Mouse (Mus musculus): ENCODE data around the gene Col15a1. TPM values are rescaled to one million over a fixed set of nuclear protein-coding genes. Genes with fewer than 3 reads are reported as not detected.
A peak's percentile ranks its signal among the peaks of the same experiment; 100 is the strongest.

Gene Col15a1
- total RNA-seq, 1 experiment from 2014 or later = 0.38 TPM

DNA sequence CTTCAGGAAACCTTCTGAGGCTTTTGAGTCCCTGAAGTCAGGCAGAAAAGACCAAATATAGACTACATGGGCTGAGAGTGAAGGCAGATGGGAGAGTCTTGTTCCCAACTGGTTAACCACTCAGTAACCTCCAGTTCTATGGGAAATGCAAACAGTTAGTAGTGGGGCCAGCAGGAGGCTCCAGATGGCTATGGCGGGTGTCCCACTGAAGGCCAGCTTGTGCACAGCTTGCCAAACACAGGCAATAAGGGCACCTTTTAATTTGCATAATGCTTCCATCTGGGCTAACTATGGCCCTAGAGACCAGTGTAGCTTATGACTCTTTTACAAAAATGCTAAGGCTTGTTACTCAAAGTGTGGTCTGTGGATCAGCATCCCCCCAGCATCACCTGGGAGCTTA lies 83.1 kb downstream of the Col15a1 start:
- ATAC-seq (replicated peaks; ENCODE audit: insufficient number of reproducible peaks, low FRiP score, low TSS enrichment, poor library complexity, severe bottlenecking) = no peak

DNA sequence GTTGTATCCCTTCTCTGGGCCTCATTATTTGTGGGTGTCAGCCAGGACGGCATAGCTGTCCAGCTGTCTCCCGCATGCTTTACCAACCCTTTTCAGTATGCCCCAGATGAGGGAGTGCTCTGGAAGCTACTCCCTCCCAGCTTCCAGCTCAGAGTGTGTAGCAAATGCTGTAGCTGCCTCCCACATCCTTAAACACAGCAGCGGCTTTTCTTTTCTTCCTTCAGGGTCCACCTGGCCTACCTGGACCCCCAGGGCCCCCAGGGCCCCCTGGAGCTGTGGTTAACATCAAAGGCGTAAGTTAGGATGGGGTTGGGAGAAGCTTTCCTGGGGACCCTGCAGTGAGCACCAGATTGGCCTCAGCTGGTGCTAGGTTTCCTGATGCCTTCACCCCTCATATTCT lies 85.0 kb downstream of the Col15a1 start:
- ATAC-seq (replicated peaks; ENCODE audit: insufficient number of reproducible peaks, low FRiP score, low TSS enrichment, poor library complexity, severe bottlenecking) = no peak

DNA sequence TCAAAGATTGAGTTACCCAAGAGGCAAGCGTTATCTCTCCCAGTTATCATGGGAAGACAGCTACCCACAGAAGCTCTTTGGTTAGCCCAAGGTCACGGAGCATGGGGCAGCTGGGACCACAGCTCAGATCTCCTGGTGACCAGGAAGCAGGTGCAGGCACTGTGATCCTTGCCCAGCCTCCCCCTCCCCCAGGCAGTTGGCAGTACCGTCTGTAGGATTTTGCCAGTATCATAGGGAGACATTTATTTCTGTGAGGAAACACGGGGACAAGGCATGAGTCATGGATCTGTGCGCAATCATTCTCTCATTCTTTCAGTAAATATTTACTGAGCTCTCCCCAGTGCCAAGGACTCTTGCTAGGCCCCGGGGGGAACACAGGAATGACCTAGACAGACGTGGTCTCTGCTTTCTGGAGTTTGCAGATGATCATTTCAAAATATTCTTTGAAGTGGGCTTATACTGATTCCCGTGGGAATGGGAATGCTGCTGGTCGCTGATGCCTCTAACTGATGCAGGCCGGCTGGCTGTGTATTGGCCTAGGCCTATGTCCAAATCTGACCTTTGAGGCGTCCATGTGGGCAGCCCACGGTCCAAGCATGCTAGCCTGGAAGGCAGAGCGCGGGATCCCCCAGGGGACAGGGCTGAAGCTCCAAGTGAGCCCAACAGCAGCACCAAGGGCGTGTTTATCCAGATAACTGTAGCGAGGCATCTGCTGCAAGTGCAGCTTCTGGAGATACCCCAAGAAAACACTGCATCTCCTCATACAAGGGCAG lies 86.0 kb downstream of the Col15a1 start:
- ATAC-seq (replicated peaks; ENCODE audit: insufficient number of reproducible peaks, low FRiP score, low TSS enrichment, poor library complexity, severe bottlenecking) = no peak

DNA sequence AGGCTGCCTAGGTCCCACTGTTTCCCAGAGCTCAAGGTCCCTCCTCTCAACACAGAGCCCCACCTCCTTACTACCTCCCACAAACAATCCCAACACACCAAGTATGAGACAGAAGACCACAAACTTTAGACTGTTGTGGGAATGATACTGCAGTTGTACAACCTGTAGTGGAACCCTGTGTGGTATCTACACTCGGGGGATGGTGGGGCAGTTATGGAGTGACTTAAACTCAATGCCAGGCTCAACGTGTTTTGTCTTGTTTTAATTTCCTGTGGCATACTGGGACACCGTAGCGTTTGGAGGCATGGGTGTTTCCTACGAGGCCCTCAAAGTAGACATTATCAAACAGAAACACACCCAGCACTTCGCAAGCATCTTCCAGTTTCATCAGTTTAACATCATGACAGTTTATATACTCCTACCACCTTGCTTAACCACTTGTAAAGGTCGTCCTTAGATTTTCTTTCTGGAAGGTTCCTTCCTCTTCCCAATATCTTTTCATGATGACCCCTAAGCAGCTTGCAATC lies 86.6 kb downstream of the Col15a1 start:
- ATAC-seq (replicated peaks; ENCODE audit: insufficient number of reproducible peaks, low FRiP score, low TSS enrichment, poor library complexity, severe bottlenecking) = no peak

DNA sequence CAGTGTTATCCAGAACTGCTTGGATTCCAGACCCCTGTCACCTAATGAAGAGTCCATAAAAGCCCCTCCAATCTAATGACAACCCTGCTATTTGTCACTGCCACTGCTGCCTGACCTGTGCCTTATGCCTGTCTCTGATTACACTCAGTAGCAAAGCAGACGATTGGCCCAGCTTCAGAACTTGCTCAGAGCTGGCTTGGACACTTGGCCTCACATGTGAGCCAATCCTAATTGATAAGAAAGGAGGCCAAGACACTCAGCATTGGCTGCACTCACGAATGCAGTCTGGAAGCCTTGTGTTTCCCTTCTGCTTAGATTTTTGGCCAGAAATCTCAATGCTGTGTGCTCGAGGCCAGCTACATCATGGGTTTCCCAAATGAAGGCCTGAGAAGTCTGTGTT lies 87.6 kb downstream of the Col15a1 start:
- ATAC-seq (replicated peaks; ENCODE audit: insufficient number of reproducible peaks, low FRiP score, low TSS enrichment, poor library complexity, severe bottlenecking) = no peak

DNA sequence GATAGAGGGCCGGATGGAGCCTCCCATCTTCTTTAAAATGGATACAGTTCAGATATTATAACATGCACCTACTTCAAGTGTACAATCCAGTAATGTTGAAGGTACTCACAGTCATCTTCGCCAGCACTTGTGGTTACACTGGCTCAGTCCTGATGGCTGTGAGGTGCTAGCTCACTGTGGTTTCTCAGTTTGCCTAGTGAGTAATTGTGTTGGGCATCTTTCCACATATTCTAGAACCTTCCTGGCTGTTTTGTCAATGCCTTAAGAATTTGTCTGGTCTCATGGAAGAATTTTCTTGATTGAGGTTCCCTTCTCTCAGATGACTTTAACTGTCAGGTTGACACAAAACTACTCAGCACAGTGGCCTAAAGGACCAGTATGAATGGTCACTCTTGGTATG lies 92.7 kb downstream of the Col15a1 start:
- ATAC-seq (replicated peaks; ENCODE audit: insufficient number of reproducible peaks, low FRiP score, low TSS enrichment, poor library complexity, severe bottlenecking) = no peak

DNA sequence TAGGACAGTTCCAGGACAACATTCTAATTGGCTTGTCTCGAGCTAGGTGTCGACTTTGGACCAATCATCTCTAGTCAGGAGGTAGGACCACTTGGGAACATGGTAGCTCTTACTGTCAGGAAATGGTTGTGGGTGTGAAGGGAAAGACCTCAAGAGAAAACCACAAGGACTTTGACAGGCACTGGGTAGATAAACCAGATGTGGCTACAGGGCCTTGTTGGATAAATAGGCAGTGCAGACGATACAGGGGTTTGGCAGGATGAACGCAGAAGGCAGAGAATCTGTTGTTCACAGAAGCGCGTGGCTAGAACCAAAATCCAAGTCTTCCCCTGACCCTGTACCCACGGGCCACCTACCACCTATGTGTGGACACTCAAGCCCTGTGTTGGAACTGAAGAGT lies 94.6 kb downstream of the Col15a1 start:
- ATAC-seq (replicated peaks; ENCODE audit: insufficient number of reproducible peaks, low FRiP score, low TSS enrichment, poor library complexity, severe bottlenecking) = no peak

DNA sequence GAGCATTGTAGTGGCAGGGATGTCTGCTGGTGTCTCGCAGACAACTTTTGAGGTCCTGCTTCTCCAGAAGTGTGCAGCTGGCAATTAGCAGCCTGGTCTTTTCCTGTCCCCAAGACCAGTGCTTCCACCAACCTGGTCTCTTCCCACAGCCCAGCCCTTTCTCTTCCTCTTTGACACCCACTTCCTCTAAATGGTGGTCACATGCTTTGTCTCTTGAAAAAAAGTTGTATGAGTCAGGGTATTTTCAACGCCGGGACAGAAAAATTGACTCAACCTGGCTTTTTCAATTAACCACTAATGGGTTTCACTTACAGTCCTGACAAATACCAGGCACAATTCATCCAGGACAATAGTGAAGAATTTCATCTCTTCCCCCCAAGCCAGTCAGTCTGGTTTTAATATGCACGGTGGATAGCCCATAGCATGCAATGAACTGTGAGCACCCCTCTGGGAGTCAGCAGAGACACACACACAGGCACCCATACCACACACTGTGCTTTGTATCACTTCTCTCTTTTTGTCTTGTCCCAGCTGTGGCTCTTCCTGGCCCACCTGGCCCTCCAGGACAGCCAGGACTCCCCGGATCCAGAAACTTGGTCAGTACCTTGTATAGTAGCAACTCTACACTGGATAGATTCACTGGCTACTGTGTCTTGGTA lies 95.5 kb downstream of the Col15a1 start:
- ATAC-seq (replicated peaks; ENCODE audit: insufficient number of reproducible peaks, low FRiP score, low TSS enrichment, poor library complexity, severe bottlenecking) = peak; percentile 85

DNA sequence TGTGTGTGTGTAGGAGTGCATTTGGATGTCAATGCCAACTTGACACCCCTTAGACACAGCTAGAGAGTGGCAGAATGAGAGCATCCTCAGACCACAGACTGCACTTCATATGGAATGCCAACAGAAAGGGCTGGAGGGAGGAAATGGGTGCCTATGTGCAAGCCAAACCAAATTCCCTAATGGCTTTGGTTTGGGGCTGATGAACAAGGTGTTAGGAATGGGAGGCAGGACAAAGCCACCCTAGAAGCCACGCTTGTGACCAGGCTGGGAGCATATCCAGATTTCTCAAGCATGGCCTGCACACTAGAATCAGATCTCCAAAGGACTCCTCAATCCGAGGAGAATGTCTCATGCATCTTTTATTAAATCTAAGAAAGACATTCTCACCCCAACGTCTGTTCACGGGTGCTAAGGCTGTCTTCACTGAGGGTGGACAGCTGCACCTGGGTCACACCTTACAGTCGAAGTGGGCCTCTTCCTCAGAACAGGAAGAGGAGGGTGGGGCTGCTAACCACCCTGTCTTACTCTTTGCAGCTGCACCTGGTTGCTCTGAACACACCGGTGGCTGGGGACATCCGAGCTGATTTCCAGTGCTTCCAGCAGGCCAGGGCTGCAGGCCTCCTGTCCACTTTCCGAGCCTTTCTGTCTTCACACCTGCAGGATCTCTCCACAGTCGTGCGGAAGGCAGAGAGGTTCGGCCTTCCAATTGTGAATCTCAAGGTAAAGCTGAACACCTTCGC lies 102.1 kb downstream of the Col15a1 start:
- no peak for ATAC-seq (replicated peaks; ENCODE audit: insufficient number of reproducible peaks, low FRiP score, low TSS enrichment, poor library complexity, severe bottlenecking)

DNA sequence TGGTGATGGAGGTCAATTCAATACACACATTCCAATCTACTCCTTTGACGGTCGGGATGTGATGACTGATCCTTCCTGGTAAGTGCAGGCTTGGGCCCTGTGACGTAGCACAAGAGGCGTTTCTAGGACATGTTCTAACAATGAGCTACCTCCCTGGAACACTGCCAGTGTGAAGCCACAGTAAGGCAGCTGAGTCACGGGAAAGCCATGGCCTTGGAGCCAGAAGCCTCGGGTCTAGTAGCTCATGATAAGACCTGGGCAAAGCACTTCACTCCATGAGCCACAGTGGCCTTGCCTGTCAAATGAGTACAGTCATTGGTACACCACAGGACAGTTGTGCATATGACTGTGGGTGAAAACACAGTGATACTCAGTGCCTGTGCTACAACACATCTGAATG lies 102.9 kb downstream of the Col15a1 start:
- no peak for ATAC-seq (replicated peaks; ENCODE audit: insufficient number of reproducible peaks, low FRiP score, low TSS enrichment, poor library complexity, severe bottlenecking)

DNA sequence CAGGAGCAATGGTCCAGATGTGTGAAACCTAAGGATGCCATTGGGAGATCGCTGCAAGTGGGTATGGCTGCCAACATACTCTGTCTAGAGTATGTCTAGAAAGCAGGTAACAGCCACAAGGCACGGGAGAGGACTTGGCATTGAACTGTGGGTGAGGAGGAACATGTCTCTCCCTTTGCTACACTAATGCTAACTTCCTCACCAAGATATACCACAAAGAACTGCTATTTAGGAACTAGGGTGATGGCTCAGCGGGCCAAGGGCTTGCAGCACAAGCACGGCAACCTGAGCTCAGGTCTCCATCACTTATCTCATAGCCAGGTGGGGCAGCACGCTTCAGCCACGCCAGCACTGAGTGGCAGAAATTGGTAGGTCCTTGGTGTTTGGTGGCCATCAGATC lies 103.5 kb downstream of the Col15a1 start:
- ATAC-seq (replicated peaks; ENCODE audit: insufficient number of reproducible peaks, low FRiP score, low TSS enrichment, poor library complexity, severe bottlenecking) = peak; percentile 40

DNA sequence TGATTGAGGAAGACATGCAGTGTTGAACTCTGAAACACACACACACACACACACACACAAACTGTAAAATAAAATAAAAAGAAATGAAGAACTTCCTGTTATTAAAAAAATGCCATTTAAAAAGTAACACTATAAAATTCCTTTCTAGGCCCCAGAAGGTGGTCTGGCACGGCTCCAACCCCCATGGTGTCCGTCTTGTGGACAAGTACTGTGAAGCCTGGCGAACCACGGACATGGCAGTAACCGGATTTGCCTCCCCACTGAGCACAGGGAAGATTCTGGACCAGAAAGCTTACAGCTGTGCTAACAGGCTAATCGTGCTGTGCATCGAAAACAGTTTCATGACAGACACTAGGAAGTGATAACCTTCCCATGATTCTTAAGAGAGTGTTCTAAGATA lies 104.0 kb downstream of the Col15a1 start:
- no peak for ATAC-seq (replicated peaks; ENCODE audit: insufficient number of reproducible peaks, low FRiP score, low TSS enrichment, poor library complexity, severe bottlenecking)

DNA sequence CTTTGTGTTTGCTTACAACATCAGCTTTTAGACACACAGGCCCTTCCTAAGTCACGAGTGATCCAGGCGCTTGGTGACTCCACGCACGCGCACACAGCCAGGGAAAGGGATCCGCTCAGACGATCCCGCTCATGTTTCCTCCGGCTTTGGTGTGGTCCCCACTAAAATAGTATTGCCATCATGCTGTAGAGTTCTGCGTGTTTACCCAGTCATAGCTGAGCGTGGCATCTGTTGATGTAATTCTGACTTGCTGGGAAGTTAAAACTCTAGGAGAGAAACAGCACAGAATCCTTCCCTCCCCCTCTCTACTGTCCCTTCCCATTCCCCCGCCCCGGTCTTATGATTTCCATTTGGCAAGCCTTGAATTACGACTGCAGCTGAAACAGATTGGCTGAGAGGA lies 104.7 kb downstream of the Col15a1 start:
- no peak for ATAC-seq (replicated peaks; ENCODE audit: insufficient number of reproducible peaks, low FRiP score, low TSS enrichment, poor library complexity, severe bottlenecking)

DNA sequence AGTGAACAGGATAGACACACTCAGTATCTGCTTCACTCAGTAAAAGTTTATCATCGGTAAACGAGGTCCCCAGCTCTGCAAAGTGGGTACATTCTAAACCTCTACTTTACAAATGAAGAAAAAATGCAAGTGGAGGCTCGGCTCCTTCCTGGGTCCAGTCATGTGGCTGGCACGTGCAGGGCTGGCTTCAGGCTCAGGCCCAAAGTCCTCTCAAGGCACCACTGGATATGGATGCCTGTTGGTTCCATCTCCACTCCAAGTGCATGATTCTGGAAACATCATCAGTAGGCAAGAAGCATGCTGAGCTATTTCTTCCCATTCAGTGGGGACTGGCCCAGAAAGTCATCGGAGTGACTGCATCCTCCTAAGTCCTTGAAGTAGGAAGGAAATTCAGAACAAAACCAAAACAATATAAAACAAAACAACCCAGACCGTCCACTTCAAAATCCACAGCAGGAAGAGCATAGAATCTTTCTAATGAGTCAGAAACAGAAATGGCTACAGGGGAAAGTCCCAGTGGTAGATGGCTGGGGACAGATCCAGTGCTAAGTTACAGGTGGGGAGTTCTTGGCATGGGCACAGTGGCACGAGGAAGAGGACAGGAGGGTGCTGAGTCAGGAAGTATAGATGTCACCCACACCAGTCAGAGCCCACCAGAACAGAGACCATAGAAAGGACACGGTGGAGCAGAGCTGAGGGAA lies 105.9 kb downstream of the Col15a1 start:
- no peak for ATAC-seq (replicated peaks; ENCODE audit: insufficient number of reproducible peaks, low FRiP score, low TSS enrichment, poor library complexity, severe bottlenecking)

DNA sequence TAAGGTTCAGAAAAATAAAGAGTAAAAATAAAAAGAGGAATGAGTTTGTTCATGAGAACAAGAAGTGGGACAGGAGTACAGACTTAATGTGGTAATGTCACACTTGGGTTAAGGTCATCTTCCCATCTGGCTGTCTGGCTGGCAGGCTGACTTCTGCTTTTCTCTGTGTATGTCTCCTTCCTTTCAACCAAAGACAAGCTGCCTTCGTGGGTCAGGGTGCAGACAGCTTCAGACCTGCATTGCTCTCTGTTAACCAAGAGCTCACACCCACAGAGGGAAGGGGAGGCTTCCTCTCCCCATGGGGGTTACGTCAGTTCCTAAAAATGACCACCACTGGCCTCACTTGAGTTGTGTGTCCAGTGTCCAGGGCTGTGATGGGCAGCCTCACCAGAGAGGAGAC lies 107.5 kb downstream of the Col15a1 start:
- ATAC-seq (replicated peaks; ENCODE audit: insufficient number of reproducible peaks, low FRiP score, low TSS enrichment, poor library complexity, severe bottlenecking) = peak; percentile 84

DNA sequence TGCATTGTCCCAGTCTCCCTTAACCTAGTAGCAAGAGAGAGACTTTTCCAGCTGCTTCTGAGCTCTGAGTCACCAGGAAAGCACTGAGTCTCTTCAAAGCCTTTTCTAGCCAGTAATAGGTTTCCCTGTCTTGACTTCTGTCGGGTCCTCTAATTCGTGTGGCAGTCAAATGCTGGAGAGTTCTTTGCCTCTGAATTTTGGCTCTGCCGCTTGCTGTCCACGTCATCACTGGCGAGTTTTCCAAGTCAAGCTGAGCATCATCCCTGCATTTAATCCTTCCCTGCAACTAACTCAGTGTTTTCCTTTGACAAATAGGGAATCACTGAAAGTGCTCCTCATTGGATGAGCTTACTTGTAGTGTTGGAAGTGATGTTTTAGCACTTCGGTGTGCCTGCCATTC lies 108.5 kb downstream of the Col15a1 start:
- no peak for ATAC-seq (replicated peaks; ENCODE audit: insufficient number of reproducible peaks, low FRiP score, low TSS enrichment, poor library complexity, severe bottlenecking)

DNA sequence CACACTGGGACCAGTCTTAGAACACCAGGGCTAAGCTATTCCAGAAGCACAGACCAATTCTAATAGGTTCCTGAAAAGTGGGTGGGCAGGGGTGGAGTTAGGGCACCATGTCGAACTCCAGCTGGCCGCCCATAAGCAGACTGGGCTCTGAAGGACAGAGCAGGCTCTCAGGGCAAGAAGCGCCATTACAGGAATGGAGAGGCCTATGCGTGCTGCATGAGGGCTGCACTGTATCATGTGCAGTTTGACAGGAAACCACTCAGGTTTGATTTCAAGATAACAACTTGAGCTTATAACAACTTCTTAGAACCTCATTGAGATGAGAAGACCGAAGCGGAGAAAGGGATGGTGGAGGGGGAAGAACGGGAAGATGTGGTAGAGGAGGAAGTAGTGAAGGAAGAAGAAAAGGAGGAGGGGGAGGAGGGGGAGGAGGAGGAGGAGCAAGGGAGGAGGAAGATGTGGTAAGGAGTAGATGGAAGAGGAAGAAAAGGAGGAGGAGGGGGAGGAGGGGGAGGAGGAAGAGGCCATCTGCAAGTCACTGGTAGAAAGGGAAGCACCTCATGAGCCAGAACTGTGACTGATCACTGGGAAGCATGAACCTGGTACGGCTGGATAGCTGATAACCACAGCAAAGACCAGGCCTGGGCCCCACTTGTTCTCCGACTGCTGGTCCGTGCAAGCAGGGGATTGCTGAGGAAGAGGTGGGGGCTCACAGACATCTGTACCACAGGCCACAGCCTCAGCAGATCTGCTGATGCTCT lies 111.8 kb downstream of the Col15a1 start:
- peak; percentile 25 for ATAC-seq (replicated peaks; ENCODE audit: insufficient number of reproducible peaks, low FRiP score, low TSS enrichment, poor library complexity, severe bottlenecking)

DNA sequence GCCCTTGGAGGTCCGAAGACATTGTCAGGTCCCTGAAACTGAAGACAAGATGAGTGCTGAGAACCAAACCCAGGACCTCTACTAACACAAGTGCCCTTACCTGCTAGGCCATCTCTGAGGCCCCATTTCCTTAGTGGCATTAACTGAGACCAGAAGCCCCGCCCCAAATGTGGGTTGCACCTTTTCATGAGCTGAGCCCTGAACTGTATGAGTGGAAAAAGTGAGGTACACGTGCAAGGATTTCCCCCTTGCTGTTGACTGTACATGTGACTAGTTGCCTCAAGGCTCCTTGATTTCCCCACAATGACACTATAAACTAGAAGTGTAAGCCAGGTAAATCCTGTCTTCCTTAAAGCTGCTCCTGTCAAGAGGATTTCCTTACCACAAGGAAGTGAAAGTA lies 114.4 kb downstream of the Col15a1 start:
- ATAC-seq (replicated peaks; ENCODE audit: insufficient number of reproducible peaks, low FRiP score, low TSS enrichment, poor library complexity, severe bottlenecking) = peak; percentile 32

Measured in monocyte, adult 5-6 weeks (primary cell).